Mouse (Mus musculus) cerebellum, postnatal 25 days (tissue): ENCODE measurements at regions not wholly inside any gene's neighbourhood (a gene's known extent, or its start where the extent isn't known, plus 50 kb on each side); places are given as distances from the start of the nearest gene placed in this dataset.

Experiments used
- DNase-seq, 2 experiments: peaks; one replicate each; pipeline ENCODE4 v3.0.0; 2021; ENCODE audit warnings: mixed read lengths in 2 of 2

DNA sequence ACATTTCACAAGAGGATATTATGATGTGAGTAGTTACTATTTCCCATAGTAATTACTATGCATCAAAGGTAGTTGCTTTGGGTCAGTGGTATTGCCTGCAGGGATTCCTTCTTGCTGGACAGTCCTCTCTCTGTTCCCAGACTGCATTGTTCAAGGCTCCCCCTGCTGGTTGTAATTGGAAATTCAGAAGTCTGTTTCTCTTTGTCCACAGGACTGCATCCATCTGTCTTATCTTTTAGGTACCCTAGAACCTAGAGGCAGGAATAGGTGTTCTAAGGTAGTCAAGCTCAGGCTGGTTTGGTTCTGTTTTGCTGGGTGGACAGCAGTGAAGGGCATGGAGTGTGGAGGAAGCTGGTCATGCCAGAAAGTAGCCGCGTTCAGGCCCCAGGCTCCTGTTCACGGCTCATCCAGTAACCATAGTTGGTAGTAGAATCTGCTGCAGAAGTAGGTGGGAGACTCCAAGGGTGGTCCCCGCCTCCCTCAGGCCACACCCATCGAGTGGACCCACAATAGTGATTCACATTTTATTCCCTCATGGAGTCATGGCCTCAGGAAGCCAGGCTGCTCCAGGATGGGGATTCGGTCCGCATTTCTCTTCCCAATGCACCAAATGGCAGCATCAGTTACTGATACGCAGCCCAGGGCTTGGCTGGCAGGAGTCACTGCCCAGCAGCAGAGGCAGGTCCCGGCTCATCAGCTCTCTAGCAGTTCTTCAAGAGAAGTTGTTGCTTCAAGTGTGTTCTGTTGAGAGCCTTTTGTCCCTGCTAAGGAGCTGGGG is 51.7 kb upstream of the Caprin1 start:
- DNase-seq = peak; percentile 17 to 63

DNA sequence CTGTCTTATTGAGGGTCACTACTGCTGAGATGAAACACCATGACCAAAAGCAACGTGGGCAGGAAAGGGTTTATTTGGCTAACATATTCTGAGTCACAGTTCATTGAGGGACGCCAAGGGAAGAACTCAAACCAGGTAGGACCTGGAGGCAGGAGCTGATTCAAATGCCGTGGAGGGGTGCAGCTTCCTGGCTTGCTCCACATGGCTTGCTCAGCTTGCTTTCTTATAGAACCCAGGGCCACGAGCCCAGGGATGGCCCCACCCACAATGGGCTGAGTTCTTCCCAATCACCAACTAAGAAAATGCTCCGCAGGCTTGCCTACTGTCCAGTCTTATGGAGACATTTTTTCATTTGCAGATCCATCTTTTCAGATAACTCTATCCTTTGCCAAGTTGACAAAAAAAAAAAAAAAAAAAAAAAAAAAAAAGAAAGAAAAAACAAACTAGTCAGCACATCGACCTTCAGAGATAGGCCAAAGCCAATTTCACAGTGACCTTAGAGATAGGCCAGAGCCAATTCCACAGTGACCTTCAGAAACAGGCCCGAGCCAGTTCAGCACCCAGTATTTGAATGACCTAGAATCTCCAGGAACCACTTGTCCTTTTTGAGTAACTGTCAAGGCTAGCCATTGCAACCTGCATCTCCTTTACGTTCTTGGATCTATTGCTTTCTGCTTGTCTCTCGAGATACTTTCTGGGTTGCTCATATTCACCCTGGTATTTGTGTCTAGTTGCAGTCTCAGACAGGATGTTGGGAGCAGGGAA is 52.5 kb upstream of the Caprin1 start:
- no peak for DNase-seq

DNA sequence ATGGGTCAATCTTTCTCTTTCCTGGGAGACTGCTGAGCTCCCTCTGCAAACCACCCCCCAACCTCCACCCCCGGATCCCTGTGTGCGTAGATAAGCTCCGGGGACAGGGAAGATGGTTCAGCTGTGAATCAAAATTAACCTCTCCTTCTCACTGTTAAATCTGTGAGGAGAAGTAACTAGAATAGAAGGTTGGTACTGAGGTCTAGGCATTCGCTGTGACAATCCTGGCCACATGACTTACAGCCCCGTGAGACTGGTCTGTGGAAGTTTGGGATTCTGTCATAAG is 53.0 kb upstream of the Caprin1 start:
- DNase-seq = no peak

DNA sequence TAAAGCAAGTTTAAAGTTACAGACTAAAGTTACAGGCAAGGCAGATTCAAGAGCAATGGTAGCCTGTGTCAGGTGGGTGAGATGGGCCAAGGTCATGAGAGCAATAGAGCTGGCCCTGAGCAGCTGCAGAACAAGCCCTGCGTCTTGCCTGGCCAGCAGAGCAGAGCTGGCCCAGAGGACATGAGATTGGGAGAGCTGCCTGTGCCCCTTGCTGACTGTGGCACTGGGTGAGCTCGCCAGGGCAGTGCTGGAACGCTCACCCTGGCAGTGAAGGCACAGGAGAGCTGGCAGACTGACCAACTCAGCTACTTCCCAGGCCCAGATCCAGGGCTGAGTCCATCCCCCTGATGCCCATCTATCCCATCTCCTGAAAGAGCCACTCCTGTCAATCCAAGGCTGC is 53.7 kb upstream of the Caprin1 start:
- DNase-seq = no peak

DNA sequence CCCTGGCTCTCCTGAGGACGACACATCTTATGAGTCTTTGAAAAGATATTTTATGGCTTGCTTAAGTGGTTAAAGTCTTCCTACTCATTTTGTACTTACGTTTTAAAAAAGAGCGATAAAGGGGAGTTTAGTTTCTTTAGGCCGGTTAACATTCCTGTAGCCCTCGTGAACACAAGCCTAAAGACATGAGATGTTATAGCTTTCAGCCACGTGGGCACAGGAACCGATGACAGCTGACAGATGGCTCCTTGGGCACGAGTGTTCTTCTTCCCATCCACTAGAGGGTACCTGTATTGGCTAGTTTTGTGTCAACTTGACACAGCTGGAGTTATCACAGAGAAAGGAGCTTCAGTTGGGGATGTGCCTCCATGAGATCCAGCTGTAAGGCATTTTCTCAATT is 63.8 kb upstream of the Caprin1 start:
- no peak for DNase-seq

DNA sequence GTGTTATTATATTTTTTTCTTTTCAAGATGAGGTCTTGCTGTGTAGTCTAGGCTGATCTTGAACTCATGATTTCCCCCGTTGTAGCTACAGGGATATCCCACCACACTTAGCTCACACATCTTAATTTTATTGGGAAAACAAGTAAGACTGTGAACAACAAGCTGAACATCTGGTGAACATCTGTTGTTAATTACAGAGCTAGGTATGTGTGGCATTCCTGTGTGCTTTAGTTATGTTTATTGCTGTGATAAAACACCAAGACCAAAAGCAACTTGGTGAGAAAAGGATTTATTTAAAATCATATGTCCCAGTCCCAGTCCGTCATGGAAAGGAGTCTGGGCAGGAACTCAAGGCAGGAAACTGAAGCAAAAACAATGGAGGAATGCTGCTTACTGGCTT is 66.8 kb upstream of the Caprin1 start:
- no peak for DNase-seq

DNA sequence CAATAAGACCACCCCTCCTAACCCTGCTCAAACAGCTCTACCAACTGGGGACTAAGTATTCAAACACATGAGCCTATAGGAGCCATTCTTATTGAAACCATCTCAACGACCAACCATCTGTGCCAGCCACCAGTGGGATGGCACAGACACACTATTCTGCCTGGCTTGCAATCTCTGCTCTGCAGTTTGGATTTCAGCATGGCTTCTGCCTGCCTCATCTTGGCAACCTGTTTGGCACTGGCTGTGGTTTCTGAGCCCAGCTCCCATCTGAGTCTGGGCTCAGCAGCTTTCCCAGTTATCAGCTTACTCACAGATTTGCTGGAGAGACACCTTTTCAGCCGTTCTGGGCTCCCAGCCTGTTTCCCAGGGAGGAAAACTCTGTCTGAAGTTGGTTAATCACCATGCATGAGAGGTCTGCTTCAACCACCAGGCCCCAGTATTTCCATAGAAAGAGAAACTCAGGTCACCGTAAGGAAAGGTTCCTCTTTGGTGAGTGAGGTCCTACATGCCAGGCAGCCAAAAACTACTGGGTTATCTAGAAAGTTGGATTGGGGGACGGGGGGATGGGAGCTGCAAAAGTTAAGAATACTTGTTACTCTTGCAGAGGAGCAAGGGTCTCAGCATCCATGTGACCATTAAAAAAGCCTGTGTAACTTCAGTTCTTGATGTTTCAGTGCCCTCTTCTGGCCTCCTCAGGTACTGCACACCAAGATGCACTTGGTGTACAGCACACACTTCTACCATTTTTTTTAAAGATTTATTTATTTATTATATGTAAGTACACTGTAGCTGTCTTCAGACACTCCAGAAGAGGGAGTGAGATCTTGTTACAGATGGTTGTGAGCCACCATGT is 68.1 kb upstream of the Caprin1 start:
- peak; percentile 39 to 69 for DNase-seq

DNA sequence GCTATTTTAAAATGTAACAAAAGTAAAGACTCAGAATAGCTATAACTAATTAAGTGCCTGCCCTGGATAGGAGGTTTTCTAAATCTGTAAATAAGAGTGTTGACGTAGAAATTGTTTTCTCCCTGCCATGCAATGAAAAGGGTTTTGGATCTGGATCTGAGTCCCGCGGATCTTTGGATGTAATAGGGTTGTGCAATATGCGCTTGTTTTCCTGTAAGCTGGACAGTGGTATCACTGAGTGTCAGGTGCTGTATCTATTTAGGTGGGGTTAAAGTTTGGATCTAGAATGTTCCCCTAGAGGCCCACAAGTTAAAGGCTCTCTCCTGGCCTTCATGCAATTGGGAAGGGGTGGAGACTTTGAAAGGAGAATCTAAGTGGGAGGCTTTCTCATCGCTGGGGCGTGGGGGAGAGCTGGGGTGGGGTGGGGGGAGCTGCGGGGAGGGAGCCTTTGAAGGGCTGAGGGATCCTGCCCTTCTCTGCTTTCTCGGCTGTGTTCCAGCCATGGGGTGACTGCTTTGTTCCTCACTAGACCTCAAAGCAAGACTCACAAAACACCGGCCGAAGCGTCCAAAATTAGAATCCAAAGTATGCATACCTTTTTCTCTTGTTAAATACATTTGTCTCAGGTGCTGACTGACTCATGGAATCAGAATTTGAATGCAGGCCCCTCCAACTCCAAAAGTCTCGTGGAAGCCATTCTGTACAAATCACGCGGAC is 70.0 kb upstream of the Caprin1 start:
- DNase-seq = no peak

DNA sequence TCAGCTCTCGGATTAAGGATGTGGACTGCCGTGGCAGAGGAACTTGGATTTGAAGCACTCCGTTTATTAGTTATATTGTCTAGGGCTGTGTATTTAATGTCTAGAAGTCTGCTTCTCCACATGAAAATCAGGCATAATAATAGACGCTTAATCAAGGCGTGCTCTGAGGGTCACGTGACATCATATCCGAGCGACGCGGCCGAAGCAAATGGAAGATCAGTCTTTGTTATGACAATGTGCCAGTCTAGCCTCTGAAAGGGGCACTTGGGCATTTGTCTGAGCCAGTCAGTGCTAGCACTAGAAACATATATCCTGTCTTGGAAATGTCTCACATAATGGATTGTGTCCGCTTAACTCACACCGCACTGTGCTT is 70.5 kb upstream of the Caprin1 start:
- DNase-seq = no peak

DNA sequence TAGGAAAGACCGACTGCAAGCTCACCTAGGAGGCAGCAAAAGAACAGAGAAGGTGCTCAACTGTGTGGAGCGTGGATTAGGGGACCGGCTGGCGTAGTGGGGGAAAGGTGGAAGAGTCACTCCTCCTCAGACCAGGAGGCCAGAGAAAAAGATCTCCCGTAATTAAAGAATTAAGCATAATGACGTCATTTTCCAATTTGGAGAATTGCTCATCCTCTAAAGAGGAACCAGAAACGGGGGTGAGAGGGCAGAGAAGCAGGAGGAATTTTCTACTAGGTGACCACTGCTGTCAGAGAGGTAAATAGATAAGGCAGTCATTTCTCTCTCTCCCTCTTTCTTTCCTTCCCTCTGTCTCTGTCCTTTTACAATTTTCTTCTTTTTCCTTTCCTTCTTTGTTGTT is 71.2 kb upstream of the Caprin1 start:
- DNase-seq = no peak

DNA sequence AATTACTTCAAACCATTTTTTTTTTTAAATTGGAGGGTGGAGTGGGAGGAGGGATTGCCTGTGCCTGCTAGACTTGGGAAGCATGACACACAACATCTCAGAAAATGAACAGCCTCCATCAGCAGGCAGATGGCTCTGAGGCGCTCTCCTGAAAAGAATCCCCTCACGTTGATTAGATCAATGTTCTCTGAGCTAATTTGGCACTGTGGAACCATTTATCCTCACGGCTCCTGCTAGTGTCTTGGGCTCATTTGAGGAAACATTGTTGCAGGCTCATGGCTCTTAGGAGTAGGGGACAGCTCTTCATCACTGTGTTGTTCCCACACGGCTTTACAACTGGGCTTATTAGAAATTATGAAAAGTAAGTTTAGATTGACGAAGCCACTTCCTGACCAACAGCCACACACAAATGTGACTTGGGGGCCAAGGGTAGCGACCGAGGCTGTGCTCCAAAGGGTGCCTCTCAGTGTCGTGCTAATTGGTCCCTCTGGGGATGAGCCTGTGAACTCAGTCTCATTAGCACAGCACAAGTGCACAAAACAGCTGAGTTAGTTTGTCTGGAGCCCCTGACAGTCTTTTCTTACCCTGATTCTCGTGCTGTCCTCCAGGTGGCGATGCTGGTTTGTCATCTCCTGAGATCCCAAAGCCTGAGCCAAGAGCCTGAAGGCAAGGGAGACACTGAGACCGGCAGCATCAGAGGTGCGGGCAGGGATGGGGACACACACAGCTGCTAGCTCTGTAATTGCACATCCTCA is 74.2 kb upstream of the Caprin1 start:
- peak; percentile 67 to 81 for DNase-seq

DNA sequence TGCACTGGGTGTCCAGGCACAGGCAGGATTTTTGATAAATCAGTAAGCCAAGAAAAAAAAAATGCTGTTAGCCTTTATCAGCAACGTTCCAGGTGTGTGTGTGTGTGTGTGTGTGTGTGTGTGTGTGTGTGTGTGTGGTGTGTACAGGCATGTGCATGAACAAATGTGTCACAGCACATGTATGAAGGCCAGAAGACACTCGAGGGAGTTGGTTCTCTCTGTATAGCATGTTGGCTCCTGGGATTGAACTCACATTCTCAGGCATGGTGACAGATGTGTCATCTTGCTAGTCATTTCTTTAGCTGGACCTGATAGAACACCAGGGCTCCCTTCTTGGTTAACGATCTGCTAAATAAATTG is 74.8 kb upstream of the Caprin1 start:
- no peak for DNase-seq

DNA sequence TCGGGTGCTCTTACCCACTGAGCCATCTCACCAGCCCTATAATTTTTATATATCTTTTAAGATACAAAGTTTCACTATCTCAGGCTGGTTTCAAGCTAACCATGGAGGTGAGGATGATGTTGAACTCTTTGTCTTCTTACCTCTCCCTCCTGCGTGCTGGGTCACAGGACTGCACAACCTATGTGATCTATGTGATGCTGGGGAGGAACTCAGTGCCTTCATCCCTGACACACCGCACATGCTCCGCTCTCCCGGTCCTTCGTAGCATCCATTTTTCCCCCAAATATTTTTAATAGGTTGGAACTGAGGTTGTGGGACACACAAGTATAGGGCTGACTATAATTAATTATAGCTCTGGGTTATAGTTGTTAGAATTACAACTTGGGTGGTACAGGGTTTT is 75.9 kb upstream of the Caprin1 start:
- no peak for DNase-seq

DNA sequence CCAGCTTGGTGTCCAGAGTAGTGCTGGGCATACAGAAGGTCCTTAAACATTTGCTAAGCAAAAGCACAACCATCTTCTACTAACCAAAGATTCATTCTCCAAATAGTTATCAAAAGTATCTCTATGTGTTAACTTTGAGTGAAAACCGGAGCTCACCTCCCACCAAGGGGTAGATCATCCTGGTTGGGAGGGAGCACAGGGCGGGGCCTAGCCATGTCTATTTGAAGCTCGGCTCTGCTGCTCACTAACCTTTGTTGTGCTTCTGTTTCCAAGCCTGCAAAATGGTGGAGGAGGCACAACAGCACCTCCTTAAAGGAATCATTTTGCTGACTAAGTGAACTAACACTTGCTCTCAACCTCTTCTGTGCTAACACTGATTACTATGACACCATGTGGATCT is 77.0 kb upstream of the Caprin1 start:
- DNase-seq = no peak

DNA sequence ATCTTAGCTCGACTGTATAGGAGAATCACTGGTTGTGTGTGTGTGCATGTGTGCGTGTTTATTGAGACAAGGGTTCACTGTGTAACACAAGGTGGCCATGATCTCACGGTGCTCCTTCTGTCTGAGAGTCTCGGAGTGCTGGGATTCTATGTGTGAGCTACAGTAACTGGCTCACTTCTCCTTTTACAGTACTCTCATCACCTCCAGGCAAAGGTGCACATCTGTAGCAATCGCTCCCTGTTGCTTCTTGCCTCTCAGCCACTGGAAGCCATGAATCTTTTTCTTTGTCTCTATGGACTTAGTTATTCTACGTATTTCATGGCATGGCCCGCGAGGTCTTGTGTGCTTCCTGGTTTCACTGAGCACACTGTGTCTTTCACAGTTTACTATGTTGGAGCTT is 78.3 kb upstream of the Caprin1 start:
- no peak for DNase-seq

DNA sequence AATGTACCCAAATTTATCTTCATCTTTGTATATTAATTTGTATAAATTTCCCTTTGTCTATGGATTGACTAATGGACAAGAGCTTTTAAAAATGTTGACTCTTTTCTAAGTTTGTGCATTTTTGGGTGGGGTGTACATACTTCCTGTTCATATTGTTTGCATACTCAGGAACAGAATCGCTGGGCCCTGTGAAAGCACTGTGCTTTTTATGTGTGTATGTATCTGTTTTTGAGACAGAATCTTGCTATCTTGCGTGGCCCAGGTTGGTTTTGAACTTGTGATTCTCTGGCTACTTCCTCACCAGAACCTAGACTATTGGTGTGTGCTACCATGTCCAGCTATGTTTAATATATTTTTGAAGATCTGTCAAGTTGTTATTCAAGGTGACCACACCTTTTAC is 78.8 kb upstream of the Caprin1 start:
- no peak for DNase-seq

DNA sequence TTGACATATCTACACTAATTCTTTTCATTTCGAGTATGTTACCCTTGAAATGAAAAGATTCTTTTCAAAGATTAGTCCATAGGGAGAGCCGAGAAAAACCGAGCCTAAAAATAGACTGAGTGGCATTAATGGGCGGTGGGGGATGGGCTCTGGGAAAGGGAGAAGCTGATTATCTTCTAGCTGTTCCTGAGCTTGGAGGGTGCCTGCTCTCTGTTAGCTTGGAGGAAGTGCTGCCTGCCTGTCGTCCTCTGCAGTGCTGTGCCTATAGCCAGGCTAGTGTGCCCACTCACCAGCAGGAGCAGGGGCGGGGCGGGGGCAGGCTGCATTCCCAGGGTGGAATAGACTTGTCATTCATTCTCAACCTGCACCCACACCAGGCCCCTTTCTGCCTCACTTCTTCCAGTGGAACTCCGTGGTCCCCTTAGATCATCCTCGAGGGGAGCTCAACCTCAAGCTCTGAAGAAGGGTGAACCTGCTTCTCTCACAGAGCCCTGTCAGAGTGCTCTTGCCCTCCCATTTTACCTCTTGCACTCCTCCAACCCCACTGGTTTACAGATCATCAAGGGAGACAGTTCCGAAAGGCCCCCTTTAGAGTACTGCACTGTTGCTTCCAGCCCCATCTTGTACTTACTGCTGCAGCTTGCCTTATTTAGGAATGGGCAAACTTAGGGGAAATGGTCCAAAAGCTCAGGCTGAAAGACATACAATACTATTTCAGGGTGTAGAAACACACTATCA is 76.6 kb upstream of the Lmo2 start:
- no peak for DNase-seq

DNA sequence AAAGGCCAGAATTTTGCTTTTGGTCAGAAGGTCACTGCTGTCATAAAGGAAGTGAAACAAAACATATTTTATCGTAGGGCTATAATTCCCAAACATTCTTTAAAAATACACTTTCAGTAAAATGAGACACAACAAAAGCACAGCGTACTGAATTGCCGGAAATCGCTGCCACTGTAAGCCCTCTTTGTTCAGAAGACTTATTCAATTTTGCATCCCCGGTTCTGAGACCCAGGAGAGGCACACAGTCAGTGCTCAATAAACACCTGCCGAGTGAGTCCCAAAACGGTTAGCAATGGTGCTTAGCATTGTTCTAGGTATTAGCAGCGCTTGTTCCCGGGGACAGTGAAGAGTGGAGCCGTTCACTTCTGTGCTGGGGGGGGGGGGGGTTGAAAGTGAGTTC is 72.9 kb upstream of the Lmo2 start:
- DNase-seq = no peak

DNA sequence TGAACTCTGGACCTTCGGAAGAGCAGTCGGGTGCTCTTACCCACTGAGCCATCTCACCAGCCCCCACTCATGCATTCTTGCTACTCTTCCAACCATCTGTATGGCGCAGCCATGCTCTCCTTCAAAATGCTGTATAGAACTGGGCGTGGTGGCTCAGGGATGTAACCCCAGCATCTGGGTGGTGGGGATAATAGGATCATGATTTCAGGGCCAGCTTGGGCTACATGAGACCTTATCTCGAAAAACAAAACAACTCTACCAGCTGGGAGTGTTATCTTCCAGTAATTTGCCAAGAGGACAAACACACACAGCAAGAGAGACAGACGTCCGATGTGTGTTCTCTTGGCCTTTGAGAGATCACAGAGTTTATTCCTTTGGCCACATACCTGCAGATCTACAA is 69.8 kb upstream of the Lmo2 start:
- DNase-seq = no peak

DNA sequence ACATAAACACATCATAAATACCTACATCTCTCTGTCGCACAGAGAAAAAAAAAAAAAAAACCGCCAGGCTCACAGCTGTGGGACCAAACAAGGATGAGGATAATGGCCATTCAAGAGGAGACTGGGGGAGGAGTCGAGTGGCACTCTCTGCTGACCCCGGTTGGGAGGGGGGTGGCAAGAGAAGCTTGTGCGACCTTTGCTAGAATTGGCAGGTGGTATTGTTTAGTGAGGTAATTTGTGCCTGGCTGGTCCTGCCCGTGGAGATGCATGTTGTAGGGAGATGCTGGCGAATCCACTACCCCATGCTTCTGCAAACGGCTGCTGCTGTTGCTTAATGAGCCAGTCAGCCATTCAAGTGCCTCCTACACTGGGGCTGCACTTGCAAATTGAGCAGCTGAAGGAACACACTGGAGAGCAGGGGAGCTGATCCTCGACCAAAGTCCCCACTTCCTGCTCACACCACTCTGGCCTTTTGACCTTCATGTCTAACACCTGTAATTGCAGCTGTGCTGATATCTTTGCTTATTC is 66.5 kb upstream of the Lmo2 start:
- no peak for DNase-seq

DNA sequence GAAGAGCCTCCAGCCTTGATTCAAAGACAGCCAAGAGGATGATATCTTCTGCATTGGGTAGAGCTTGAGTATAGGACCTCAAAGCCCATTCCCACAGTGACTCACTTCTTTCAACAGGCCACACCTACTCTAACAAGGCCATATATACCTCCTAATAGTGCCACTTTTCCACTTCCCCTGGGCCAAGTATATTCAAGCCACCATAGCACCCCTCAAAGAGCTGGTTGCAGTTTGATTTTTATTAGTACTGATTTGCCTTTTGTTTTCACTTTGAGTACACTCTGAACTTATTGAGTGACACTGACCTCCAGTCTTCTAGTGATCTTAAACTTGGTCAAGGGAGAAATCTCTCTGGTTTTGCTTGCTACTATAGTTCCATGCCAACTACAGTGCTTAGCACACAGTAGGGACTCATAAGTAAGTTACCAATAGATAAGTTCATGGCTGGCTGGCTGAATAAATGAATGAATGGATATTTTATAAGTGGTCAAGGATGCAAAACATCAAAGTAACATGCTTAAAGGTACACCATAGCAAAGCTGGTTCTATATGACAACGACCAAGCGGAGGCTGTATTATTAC is 64.5 kb upstream of the Lmo2 start:
- no peak for DNase-seq
